Mouse (Mus musculus) retina, embryonic 14.5 days (tissue): ENCODE measurements around the gene Cenpt.
A peak's percentile ranks its signal among the peaks of the same experiment; 100 is the strongest.
"Not testable (repeated sequence)": the region's sequence is repeated elsewhere in the genome, so short reads cannot be mapped to it uniquely, and the experiment has no call there.

Experiments
- DNase-seq: peaks from one replicate; pipeline ENCODE4 v3.0.0-alpha.2; 2015; ENCODE audit warnings: low spot score

The Cenpt gene

DNA sequence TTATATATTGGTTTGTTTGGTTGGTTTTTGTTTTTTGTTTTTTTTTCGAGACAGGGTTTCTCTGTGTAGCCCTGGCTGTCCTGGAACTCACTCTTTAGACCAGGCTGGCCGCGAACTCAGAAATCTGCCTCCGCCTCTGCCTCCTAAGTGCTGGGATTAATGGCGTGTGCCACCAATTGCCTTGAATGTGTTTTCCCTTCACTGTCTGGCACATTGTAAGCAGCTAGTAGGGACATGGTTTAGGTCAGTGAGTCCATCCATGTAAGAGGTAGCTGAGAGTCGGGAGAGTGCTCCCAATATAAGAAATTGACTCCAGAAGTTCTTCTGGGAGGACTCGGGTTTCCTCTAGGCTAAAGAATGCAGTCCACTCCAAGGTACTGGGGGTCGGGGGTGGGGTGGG, 1.2 kb upstream of the Cenpt start:
- DNase-seq: no peak

DNA sequence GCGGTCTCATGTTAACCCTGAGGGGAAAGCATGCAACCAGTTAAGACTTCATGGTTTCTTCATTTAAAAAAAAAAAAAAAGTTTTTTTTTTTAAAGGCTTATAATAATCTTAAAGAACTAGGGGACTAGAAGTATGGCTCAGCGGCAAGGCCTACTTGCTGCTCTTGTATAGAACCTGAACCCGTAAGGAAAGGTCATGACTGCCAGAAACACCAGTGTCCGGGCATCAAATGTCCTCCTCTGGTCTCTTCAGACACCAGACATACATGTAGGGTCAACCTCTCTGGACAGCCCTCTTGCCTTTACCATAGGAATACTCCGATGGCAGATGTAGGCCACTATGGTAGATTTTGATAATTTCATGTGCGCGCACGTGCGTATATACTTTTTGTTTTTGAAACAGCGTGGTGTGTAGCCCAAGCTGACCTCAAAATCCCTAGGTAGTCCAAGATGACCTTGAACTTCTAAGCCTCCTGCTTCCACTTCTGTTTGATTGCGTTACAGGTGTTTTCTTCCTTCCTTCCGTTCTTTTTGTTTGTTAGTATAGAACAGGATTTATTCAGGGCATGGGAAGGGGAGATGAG, 840 bp downstream of the Cenpt start:
- no peak for DNase-seq

DNA sequence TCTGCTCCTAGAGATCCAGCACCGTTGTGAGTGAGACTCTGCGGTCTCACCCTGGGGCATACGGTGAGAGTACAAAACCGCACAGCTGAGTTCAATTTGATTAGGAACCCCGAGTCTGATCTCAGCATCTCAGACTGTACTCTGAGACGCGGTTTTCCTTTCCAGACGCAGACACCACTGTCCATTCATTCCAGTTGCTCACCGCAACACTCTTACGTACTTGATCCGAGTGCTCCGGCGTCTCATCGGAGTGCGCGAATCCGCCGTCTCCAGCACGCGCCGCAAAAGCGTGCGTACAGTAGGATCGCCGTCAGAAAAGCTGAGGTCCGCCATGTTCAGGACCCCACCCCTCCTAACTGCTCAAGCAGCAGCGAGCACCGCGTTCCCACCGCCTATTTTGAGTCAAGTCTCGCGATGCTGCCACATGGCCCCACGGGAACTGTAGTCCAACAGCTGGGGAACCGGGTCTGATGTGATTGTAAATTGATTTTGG, 1.4 kb downstream of the Cenpt start:
- peak; percentile 97 for DNase-seq

DNA sequence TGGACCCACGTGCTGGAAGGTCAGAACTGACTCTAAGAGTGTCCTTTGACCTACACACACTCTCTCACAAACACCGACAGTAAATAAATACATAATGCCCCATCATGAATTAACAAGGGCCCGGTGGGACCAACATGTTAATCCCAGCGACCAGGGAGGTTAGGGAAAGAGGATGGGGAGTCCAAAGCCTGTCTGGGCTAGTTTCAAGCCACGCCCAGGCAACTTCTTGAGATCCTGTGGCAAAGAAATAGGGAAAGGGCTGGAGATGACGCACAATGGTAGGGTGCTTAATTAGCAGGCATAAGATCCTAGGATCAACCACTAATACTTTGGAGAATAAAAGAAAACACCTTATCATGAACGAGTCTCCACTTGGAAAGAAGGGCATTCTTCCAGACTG, 2.5 kb downstream of the Cenpt start:
- DNase-seq: no peak

DNA sequence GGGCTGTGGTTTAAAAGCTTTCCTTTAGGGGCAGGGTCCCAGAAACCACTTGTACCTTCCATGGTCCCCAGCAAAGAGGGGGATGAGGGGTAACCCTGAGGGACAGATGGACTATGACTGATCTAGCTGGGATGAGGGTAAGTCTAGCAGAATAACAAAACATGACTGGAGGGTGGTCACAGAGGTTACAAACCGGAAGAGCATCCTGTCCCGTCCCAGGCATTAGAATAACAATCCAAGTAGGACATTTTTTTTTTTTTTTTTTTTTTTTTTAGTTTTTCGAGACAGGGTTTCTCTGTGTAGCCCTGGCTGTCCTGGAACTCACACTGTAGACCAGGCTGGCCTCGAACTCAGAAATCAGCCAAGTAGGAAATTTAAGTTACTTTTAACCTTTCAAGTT, 3.1 kb downstream of the Cenpt start:
- DNase-seq: no peak

DNA sequence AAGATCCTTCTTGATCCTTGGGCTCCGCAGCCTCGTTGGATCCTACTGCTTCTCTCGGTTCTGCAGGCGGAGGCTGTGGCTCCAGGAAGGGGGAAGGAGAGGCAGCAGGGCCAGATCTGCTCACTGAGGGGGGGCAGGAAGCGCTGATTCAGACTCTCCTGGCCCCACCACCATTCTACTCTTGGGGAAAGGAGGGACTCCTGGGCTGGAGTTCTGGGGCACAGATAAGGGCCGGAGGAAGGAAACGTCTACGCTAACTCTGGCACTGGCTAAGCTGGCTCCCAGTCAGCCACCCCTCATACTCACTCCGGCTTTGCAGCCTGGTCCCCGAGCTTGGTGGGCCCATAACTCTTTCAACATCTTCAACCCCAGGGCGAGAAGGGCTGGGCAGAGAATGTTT, 6.4 kb downstream of the Cenpt start:
- no peak for DNase-seq

DNA sequence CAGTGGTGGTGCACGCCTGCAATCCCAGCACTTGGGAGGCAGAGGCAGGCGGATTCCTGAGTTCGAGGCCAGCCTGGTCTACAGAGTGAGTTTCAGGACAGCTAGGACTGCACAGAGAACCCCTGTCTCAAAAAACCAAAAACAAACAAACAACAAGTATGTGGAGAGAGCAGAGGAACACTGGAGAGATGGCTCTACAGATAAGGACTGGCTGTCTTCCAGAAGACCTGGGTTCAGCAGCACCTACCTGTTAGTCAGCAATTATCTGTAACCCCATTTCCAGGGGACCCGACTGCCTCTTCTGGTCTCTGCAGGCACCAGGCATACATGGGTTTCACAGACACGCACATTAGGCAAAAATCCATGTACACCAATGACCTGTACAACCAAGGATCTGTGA, 13.9 kb downstream of the Cenpt start:
- no peak for DNase-seq

DNA sequence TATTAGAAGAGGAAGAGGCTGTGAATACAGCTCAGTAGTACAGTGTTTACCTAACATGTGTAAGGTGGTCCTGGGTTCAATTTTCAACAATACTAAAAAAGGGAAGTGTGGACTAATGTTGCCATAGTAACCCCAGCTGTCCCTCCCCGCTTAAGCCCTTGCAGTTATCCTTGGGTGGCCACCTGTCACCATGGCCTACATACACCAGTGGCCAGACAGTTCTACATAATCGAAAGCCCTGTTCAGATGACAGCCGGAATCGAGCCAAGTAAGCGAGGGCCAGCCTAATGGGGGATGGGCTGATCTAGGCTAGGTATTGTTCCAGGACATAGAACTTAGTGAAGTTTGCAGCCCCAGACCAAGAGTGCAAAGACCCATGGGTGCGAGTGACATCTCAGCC, 16.1 kb downstream of the Cenpt start:
- DNase-seq: peak; percentile 57

DNA sequence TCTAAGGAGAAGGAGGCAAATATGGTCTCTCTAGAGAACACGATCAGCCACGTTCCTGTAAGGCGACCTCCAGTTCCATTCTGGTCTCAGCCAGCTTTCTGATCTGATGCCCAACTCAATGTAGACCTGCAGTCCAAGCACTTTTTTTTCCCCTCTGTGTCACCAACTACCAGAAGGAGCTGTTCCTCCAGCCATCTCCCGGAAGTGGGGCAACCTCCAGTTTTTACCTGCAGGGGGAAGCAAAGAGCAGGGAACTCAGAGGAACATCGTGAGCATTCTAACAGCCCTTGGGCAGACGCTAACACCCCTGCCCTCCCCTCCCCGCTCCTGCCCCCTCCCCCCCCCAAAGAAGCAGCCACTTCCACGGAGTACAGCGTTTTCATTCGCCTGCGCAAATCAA, 17.8 kb downstream of the Cenpt start:
- DNase-seq: peak; percentile 78

DNA sequence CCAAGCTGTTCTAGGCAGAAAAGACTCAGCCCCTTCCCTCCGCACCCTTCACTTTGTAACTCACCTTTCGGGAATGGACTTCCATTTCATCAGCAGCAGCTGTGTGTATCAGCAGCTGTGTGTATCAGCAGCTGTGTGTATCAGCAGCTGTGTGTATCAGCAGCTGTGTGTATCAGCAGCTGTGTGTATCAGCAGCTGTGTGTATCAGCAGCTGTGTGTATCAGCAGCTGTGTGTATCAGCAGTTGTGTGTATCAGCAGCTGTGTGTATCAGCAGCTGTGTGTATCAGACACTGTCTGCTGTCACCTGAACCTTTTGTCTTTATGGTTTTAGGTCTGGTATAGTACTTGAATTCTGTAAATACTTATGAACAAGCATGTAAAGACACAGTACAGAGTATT, 19.3 kb downstream of the Cenpt start:
- not testable (repeated sequence) for DNase-seq

DNA sequence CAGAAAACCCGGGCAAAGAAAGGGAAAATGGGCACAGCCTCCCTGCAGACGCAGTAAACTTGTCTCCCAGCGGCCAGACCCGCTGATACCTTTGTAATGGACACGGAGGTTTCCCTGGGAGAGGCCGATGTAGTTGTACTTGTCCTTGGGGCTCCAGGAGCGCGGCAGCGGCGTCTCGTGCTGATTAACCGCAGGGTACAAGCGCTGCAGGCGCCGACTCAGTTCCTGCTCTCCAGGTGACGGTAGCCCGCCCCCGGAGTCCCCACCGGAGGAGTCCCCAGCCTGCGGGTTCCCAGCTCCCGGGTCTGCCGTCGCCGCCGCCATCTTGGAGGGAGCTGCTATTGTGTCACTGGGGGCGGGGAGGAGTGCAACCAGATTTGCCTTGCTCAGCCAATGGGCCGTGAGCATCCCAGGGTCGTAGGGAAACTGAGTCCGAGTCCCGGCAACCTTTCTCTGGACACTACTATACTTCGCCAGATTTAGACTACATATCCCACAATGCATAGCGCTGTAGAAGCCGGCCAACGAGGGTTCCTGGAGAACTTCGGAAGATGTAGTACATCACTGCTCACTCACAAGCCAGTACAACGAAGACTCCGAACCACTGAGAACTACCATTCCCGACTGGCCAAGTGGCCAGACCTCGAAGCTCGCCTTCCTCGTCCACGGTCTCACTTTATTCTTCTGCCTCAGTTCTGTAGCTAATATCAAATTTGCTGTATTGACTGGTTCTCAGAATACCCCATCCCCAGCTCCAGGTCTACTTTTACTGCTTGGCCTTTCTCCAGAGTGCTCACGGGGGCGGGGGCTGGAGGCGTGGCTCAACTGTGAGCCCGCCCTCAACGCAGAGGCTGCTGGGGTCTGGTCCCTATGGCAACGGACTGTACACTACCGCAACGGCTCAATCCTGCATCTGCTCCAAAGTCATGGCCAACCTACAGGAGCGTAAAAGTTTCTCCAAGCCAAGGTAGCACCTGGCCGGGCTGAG, 25.9 kb downstream of the Cenpt start, which contains the start of the genes Ranbp10 and Tsnaxip1:
Gene Ranbp10 (minus strand): TSS at position 490 of the 988 bp plus-strand sequence.
Gene Tsnaxip1 (plus strand): TSS at position 871 of the 988 bp plus-strand sequence.
- DNase-seq: peak; percentile 99

DNA sequence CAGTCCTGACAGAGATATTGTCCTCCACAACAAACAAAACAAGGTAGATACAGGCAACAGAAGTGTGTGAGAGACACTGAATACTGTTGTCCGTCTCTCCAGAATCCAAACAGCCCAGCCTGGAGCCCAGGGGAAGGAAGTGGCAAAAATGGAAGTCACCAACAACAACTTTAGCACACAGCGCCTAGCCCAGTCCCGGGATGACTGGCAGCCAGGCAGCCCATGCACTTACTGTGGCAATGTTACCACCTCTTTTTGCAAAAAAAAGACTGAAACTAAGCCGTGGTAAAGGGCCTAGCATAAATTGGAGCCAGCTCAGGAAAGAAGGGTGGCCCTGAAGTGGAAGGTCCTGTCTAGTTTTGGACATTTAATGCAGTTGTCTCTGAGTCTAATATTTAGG, 26.7 kb downstream of the Cenpt start:
- no peak for DNase-seq

DNA sequence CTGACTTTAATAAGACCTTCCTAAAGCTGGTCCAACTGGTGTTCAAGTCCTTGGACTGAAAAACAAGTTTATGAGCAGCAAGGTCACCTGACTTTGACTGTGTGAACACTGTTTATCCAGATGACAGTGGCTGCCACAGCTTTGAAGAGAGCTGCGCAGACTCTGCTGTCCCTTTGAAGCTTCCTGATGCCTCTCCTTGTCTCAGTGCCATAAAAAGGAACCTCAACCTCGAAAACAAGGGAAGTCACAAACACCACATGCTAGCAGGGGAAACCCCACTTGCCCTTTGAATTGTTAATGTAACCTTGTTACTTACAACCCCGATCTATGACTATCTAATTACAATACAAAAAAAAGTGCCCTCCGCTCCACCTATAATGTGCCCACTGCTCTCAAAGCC, 27.6 kb downstream of the Cenpt start:
- no peak for DNase-seq

DNA sequence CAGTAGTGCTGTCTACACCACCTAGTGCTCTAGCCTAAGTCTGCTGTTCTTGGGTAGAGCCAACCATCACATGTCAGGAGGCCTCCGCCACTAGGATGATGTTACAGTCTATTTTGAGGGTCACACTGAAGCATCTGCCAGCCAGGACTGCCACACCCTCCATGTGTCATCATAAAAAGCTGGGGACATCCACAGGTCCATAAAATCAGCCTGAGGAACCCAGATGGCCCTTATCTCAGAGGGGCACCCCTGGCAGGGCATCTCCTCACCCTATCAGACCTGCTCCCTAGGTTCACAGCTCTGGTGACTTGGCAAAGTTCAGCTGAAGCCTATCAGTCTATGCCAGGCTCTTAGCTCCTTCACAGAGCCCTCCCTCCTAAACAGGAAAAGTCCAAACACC, 32.2 kb downstream of the Cenpt start:
- no peak for DNase-seq

DNA sequence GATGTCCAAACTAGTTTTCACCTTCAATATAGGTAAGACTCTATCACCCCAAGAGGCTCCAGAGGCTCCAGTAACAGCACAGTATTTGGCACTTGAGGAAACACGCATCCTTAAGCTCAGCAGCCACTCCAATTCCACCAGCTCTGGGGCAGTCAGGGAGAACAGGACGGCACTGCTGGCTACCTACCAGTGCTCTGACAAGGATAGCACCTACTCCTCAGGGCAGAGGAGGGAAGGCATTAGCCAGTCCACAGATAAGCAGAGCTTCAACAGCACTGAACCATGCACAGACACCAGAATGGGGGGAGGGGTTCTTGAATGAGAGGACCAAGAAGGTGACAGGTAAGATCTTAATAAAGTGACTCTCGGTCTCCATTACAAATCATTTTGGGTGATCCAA, 33.4 kb downstream of the Cenpt start:
- DNase-seq: no peak

DNA sequence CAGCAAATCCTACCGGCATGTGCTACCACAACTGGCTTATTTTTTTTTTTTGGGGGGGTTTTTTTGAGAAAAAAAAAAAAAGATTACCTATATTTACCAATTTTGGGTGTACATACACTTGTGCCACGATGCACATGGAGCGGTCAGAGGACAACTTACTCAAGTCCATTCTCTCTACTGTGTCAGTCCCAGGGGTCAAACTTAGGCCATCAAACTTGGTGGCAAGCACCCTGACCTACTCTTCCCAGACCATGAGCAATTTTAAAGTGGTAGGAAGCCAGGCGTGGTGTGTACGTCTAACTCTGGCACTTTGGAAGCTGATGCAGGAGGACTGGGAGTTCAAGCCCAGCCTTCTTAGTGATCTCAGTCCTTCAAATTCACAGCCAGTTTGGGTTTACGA, 39.8 kb downstream of the Cenpt start:
- DNase-seq: no peak

DNA sequence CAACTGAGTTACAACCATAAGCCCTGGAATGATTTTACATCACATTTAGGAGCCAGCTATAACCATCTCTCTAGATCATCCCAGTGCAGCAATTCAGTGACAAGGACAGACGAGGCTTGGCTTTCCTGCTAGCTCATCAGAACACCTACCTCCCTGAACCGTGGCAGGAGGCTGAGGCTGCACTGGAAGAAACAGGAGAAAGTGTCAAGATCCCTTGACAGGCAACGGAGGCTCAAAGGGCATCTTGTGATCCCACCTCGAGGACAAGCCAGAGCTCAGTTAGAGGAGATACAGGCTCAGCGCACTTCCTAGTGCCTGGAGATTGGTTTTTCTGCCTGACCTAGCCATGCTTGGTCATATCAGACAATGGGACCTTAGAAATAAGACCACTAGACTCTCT, 40.6 kb downstream of the Cenpt start:
- DNase-seq: no peak

DNA sequence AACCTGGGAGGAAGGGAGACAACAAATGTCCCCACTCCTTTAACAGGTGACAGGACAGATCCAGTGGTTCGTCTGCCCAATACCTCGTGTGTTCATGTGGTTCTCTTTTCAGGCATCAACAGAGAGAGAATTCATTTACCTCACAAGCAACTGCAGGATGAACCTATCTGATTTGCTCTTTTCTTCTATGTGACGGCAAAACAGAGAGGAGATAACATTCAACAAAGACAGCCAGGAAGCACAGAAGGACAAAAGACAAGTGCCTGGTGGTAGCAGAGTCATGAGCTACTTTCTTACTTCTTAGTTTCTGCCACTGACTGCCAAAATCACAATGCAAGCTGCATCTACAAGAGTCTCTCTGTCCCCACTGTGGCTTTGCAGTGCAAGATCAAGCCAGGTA, 41.5 kb downstream of the Cenpt start:
- no peak for DNase-seq

DNA sequence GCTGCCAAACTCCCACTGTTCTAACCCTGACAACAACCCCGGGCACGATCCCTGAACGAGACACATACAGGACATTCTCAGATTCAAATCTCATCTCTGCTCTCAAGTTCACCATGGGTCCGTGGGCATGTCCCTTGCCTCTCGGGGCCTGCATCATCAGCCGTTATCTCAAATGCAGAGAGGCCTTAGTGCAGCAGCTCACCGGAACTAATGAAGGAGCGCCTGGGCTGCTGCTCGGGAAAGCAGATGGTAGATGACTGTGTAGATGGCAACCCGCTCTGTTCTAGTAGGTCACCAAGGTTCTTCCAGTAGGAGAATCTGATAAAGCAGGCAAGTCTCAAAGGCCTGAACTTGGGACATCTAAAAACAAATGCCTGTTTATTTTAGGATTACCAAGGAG, 42.0 kb downstream of the Cenpt start:
- DNase-seq: no peak

DNA sequence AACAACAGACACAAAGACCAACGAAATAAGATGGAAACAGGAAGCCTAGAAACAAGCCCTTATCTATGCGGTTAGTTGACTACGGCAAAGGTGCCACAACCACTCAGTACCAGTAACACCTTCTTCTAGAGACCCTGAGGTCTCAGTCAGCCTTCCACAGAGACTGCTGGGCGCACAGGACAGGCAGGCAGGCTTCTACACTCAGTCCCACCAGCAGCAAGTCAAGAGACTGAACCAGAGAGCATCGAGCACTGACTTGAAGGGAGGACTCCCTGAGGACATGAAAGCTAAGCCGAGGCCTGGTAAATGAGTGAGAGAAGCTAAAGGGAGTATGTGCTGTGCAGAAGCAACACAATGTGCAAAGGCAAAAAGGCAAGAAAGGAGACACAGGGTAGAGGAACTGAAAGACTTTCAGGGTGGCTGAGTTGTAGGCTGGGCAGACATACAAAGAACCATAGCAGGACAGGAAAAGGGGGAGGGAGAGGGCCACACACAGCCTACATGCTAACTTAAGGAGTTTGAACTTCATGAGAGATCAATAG, 42.8 kb downstream of the Cenpt start:
- no peak for DNase-seq

DNA sequence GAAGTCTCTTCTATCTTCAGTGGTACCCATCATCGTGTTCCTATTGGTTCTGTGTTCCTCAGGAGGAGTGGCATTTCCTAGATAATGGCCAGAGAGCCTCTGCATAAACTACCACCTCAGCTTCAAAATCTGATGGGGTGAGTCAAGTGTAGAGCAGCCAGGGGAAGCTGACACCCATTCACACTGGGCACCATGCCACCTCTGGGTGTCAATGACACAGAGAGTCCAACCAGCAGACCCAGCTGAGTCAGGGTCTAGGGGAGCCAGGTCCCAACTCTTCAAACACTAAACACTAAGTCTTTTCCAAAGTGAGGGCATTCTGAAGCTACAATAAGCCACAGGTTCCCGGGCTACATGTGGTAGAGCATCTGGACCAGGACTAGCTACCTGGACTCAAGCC, 44.6 kb downstream of the Cenpt start:
- DNase-seq: no peak

DNA sequence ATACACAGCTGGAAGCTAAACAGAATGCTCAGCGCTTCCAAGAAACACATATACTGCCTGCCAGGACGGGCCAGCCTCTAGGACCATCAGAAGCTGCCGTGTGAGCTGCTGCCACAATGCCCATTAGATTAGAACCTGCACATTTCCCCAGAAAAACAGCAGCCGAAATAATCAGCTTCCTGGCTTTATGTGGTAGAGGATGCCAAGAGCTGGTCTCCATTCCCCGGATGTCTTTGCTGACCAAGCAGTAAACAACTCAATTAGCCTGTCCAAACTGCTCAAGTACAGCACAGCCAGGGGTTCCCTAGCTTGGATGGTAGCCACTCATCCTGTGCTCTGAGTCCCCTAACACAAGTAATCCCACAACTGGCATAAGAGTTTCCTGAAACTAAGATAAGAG, 45.3 kb downstream of the Cenpt start:
- DNase-seq: no peak

DNA sequence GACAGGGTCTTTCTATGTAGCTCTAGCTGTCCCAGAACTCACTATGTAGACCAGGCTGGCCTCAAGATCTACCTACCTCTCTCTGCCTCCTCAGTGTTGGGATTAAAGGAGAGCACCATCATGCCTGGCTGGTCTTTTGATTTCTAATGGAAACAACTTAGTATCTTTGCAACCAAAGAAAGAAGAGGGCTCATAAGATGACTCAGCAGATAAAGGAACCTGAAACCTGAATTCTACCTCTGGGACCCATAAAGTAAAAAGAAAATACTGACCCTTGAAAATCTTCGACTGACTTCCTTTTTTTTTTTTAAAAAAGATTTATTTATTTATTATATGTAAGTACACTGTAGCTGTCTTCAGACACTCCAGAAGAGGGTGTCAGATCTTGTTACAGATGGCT, 47.1 kb downstream of the Cenpt start:
- DNase-seq: no peak
